Mouse (Mus musculus): ENCODE results near the gene Dcaf1. TPM values are rescaled to one million over a fixed set of nuclear protein-coding genes. Genes with fewer than 3 reads are reported as not detected.

Dcaf1 gene
- polyA plus RNA-seq (2014; fragmentation: Nextera tagmentation; extraction: Ambion mirVana) = 32.0 and 34.0 TPM in 2 replicates

GRCm38 (mm10) chr9:106821618-106822380 lies at the start of gene Dcaf1:
Dcaf1 (plus strand) TSS chr9:106821874.
- DNase-seq (ENCODE audit: low spot score) = peak; percentile 99
- H3K27me3 ChIP-seq (ENCODE audit: control insufficient read depth, insufficient read depth, low read length) = no peaks in the 10 kb centered on the region
- no peaks in the 10 kb centered on the region for H3K36me3 ChIP-seq (ENCODE audit: control insufficient read depth, insufficient read depth, low read length)
- peak within 1 kb of the TSS; percentile 73 for H3K4me2 ChIP-seq (ENCODE audit: low read depth)
- peak; percentile 98 for ATAC-seq (ENCODE audit: insufficient read depth, low FRiP score, low TSS enrichment)
- WGBS = under 1% methylated on average over 40 of the region's 71 CpGs
- no peaks in the 10 kb centered on the region for H3K4me1 ChIP-seq (ENCODE audit: control insufficient read depth, insufficient read depth, low read length)
- no peaks in the 10 kb centered on the region for H3K9me3 ChIP-seq (ENCODE audit: control insufficient read depth, low read length)
- peak within 1 kb of the TSS; percentile 75 for H3K9ac ChIP-seq (ENCODE audit: low read length)
- peak within 1 kb of the TSS; percentile 89 for H3K4me3 ChIP-seq (ENCODE audit: low read depth, low read length)
- peak within 1 kb of the TSS; percentile 80 for H3K27ac ChIP-seq (ENCODE audit: low read depth, low read length)

GRCm38 (mm10) chr9:106776116-106776515 lies 45.6 kb upstream of the Dcaf1 start:
- no peaks in the 10 kb centered on the region for H3K36me3 ChIP-seq (ENCODE audit: control insufficient read depth, insufficient read depth, low read length)

GRCm38 (mm10) chr9:106777423-106777822 lies 44.3 kb upstream of the Dcaf1 start:
- H3K4me3 ChIP-seq (ENCODE audit: low read depth, low read length) = no peak overlapping the region
- H3K4me1 ChIP-seq (ENCODE audit: control insufficient read depth, insufficient read depth, low read length) = no peaks in the 10 kb centered on the region
- H3K9ac ChIP-seq (ENCODE audit: low read length) = no peak overlapping the region
- ATAC-seq (ENCODE audit: insufficient read depth, low FRiP score, low TSS enrichment) (no peak), DNase-seq (ENCODE audit: low spot score) (no peak)
- no peaks in the 10 kb centered on the region for H3K27me3 ChIP-seq (ENCODE audit: control insufficient read depth, insufficient read depth, low read length)
- WGBS = 93% methylated on average over 3 of the region's 3 CpGs
- H3K27ac ChIP-seq (ENCODE audit: low read depth, low read length) = no peak overlapping the region
- no peak overlapping the region for H3K4me2 ChIP-seq (ENCODE audit: low read depth)
- H3K36me3 ChIP-seq (ENCODE audit: control insufficient read depth, insufficient read depth, low read length) = no peaks in the 10 kb centered on the region
- no peaks in the 10 kb centered on the region for H3K9me3 ChIP-seq (ENCODE audit: control insufficient read depth, low read length)

More at GRCm38 (mm10) chr9:106776116-106776515, 45.6 kb upstream of the Dcaf1 start:
- H3K9ac ChIP-seq (ENCODE audit: low read length) = no peak overlapping the region
- no peak overlapping the region for H3K4me2 ChIP-seq (ENCODE audit: low read depth)
- DNase-seq (ENCODE audit: low spot score) (no peak), ATAC-seq (ENCODE audit: insufficient read depth, low FRiP score, low TSS enrichment) (no peak)
- no peak overlapping the region for H3K27ac ChIP-seq (ENCODE audit: low read depth, low read length)
- no peak overlapping the region for H3K4me3 ChIP-seq (ENCODE audit: low read depth, low read length)
- WGBS = 95% methylated on average over 1 of the region's 1 CpGs
- H3K4me1 ChIP-seq (ENCODE audit: control insufficient read depth, insufficient read depth, low read length) = no peaks in the 10 kb centered on the region
- H3K9me3 ChIP-seq (ENCODE audit: control insufficient read depth, low read length) = no peaks in the 10 kb centered on the region
- no peaks in the 10 kb centered on the region for H3K27me3 ChIP-seq (ENCODE audit: control insufficient read depth, insufficient read depth, low read length)

- ATAC-seq (ENCODE audit: insufficient read depth, low FRiP score, low TSS enrichment) (no peak), DNase-seq (ENCODE audit: low spot score) (no peak)
- 93% methylated on average over 4 of the region's 4 CpGs for WGBS
These were observed 43.4 kb upstream of the Dcaf1 start for GRCm38 (mm10) chr9:106778319-106778718.

GRCm38 (mm10) chr9:106780086-106780485 lies 41.6 kb upstream of the Dcaf1 start:
- no peaks in the 10 kb centered on the region for H3K4me1 ChIP-seq (ENCODE audit: control insufficient read depth, insufficient read depth, low read length)
- H3K27ac ChIP-seq (ENCODE audit: low read depth, low read length) = no peak overlapping the region
- no peak for DNase-seq (ENCODE audit: low spot score)
- H3K9ac ChIP-seq (ENCODE audit: low read length) = no peak overlapping the region
- H3K9me3 ChIP-seq (ENCODE audit: control insufficient read depth, low read length) = no peaks in the 10 kb centered on the region
- H3K4me3 ChIP-seq (ENCODE audit: low read depth, low read length) = no peak overlapping the region
- H3K4me2 ChIP-seq (ENCODE audit: low read depth) = no peak overlapping the region
- no peak for ATAC-seq (ENCODE audit: insufficient read depth, low FRiP score, low TSS enrichment)
- 93% methylated on average over 3 of the region's 3 CpGs for WGBS
- no peaks in the 10 kb centered on the region for H3K36me3 ChIP-seq (ENCODE audit: control insufficient read depth, insufficient read depth, low read length)
- no peaks in the 10 kb centered on the region for H3K27me3 ChIP-seq (ENCODE audit: control insufficient read depth, insufficient read depth, low read length)

More at GRCm38 (mm10) chr9:106778319-106778718, 43.4 kb upstream of the Dcaf1 start:
- Histone ChIP-seq H3K4me1 (ENCODE audit: control insufficient read depth, insufficient read depth, low read length) (no peaks in the 10 kb centered on the region), H3K27ac (ENCODE audit: low read depth, low read length) (no peak overlapping the region), H3K9me3 (ENCODE audit: control insufficient read depth, low read length) (no peaks in the 10 kb centered on the region), H3K9ac (ENCODE audit: low read length) (no peak overlapping the region), H3K4me2 (ENCODE audit: low read depth) (no peak overlapping the region), H3K4me3 (ENCODE audit: low read depth, low read length) (no peak overlapping the region), H3K36me3 (ENCODE audit: control insufficient read depth, insufficient read depth, low read length) (no peaks in the 10 kb centered on the region), H3K27me3 (ENCODE audit: control insufficient read depth, insufficient read depth, low read length) (no peaks in the 10 kb centered on the region)

GRCm38 (mm10) chr9:106783554-106783953 lies 38.1 kb upstream of the Dcaf1 start:
- WGBS = 98% methylated on average over 2 of the region's 2 CpGs
- Histone ChIP-seq H3K9me3 (ENCODE audit: control insufficient read depth, low read length) (no peaks in the 10 kb centered on the region), H3K4me2 (ENCODE audit: low read depth) (no peak overlapping the region)

GRCm38 (mm10) chr9:106785206-106785605 lies 36.5 kb upstream of the Dcaf1 start:
- Histone ChIP-seq H3K36me3 (ENCODE audit: control insufficient read depth, insufficient read depth, low read length) (no peaks in the 10 kb centered on the region), H3K9ac (ENCODE audit: low read length) (no peak overlapping the region), H3K4me3 (ENCODE audit: low read depth, low read length) (no peak overlapping the region), H3K4me1 (ENCODE audit: control insufficient read depth, insufficient read depth, low read length) (peaks cover 10% of the 10 kb centered on the region; the same call in 1 of the 2 replicates), H3K27ac (ENCODE audit: low read depth, low read length) (no peak overlapping the region), H3K9me3 (ENCODE audit: control insufficient read depth, low read length) (no peaks in the 10 kb centered on the region), H3K4me2 (ENCODE audit: low read depth) (no peak overlapping the region), H3K27me3 (ENCODE audit: control insufficient read depth, insufficient read depth, low read length) (no peaks in the 10 kb centered on the region)
- DNase-seq (ENCODE audit: low spot score) (no peak), ATAC-seq (ENCODE audit: insufficient read depth, low FRiP score, low TSS enrichment) (no peak)
- WGBS = 90% methylated on average over 3 of the region's 3 CpGs

More at GRCm38 (mm10) chr9:106783554-106783953, 38.1 kb upstream of the Dcaf1 start:
- no peaks in the 10 kb centered on the region for H3K27me3 ChIP-seq (ENCODE audit: control insufficient read depth, insufficient read depth, low read length)
- no peak overlapping the region for H3K9ac ChIP-seq (ENCODE audit: low read length)
- DNase-seq (ENCODE audit: low spot score) (no peak), ATAC-seq (ENCODE audit: insufficient read depth, low FRiP score, low TSS enrichment) (no peak)
- H3K36me3 ChIP-seq (ENCODE audit: control insufficient read depth, insufficient read depth, low read length) = no peaks in the 10 kb centered on the region
- no peak overlapping the region for H3K27ac ChIP-seq (ENCODE audit: low read depth, low read length)
- H3K4me3 ChIP-seq (ENCODE audit: low read depth, low read length) = no peak overlapping the region
- H3K4me1 ChIP-seq (ENCODE audit: control insufficient read depth, insufficient read depth, low read length) = 0 out of 2 replicates have a peak, but pooled peaks cover 7% of the 10 kb centered on the region

GRCm38 (mm10) chr9:106787979-106788811 lies 33.5 kb upstream of the Dcaf1 start:
- Histone ChIP-seq H3K36me3 (ENCODE audit: control insufficient read depth, insufficient read depth, low read length) (no peaks in the 10 kb centered on the region), H3K27me3 (ENCODE audit: control insufficient read depth, insufficient read depth, low read length) (no peaks in the 10 kb centered on the region), H3K4me1 (ENCODE audit: control insufficient read depth, insufficient read depth, low read length) (peaks cover 10% of the 10 kb centered on the region; the same call in 1 of the 2 replicates), H3K9me3 (ENCODE audit: control insufficient read depth, low read length) (no peaks in the 10 kb centered on the region), H3K9ac (ENCODE audit: low read length) (peak overlapping the region; percentile 99), H3K4me3 (ENCODE audit: low read depth, low read length) (peak overlapping the region; percentile 99), H3K27ac (ENCODE audit: low read depth, low read length) (peak overlapping the region; percentile 84), H3K4me2 (ENCODE audit: low read depth) (peak overlapping the region; percentile 88)
- peak; percentile 37 for DNase-seq (ENCODE audit: low spot score)
- 8% methylated on average over 23 of the region's 23 CpGs for WGBS
- ATAC-seq (ENCODE audit: insufficient read depth, low FRiP score, low TSS enrichment) = peak; percentile 49
